Mouse (Mus musculus): ENCODE data around the gene Il6st.

DNA sequence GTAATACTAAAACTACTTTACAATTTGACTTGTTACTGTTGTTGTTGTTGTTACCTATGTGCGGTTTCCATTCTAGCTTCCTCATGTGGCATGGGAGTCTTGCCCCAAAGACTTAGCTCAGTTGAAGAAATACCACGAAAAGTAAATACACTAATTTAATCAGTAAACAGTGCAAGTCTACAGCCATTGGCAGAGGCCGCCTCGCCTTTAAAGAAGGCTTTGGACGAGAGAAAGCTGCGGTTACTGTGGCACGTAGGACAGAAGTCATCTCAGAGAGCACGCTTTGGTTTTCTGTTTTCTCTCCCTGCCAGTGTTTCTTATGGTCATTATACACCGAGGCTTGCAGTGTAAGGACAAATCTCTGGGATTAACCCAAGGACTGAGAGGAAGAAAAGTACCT, 36.6 kb downstream of the Il6st start:
- TF ChIP-seq CTCF (conservative IDR thresholded peaks at IDR 0.05; ENCODE audit: insufficient read depth, insufficient read length, low read depth, low read length), result no peak
- TF ChIP-seq POLR2A (IDR thresholded peaks at IDR 0.05; ENCODE audit: low read depth, low read length), result no peak
